Mouse (Mus musculus): ENCODE data around the gene Vmn2r113. TPM values are rescaled to one million over a fixed set of nuclear protein-coding genes. Genes with fewer than 3 reads are reported as not detected.

The Vmn2r113 gene
- not detected for polyA plus RNA-seq (2014; fragmentation: Illumina TruSeq; extraction: RNeasy Lipid Tissue Mini Kit (QIAGEN cat#74804); ENCODE audit: low read depth, low replicate concordance)

DNA sequence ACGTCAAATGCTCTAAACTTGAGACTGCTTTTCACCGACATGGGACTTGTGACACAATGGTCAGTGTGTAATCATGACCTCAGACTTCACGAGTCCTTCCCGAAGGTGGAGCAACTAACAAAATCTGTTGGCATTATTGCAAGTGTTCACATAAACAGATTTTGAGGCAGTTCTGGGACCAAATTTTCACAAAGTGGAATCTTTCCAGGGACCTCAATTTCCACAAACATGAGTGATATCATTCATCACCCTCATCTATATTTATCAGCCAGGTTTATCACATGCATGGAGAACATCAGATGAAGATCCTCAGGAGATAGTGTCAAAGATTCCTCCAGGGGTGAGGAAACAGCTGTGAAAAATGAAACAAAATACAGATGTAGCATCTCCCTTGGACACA is at the start of gene Vmn2r113:
Gene Vmn2r113 (plus strand): TSS at position 301 of the 400 bp plus-strand sequence.

Other genes starting within 250 kb of the Vmn2r113 start
- gene Zfp945, start 75.8 kb upstream of the Vmn2r113 start, polyA plus RNA-seq (2014; fragmentation: Illumina TruSeq; extraction: RNeasy Lipid Tissue Mini Kit (QIAGEN cat#74804); ENCODE audit: low read depth, low replicate concordance), result 50.5 TPM
- gene Vmn2r-ps130, start 118.2 kb downstream of the Vmn2r113 start, polyA plus RNA-seq (2014; fragmentation: Illumina TruSeq; extraction: RNeasy Lipid Tissue Mini Kit (QIAGEN cat#74804); ENCODE audit: low read depth, low replicate concordance), result not detected